Mouse (Mus musculus): ENCODE results near the gene Zfhx2. TPM values are rescaled to one million over a fixed set of nuclear protein-coding genes. Genes with fewer than 3 reads are reported as not detected.

The Zfhx2 gene
- polyA plus RNA-seq, 1 experiment from 2014 or later, result 30.4 TPM

DNA sequence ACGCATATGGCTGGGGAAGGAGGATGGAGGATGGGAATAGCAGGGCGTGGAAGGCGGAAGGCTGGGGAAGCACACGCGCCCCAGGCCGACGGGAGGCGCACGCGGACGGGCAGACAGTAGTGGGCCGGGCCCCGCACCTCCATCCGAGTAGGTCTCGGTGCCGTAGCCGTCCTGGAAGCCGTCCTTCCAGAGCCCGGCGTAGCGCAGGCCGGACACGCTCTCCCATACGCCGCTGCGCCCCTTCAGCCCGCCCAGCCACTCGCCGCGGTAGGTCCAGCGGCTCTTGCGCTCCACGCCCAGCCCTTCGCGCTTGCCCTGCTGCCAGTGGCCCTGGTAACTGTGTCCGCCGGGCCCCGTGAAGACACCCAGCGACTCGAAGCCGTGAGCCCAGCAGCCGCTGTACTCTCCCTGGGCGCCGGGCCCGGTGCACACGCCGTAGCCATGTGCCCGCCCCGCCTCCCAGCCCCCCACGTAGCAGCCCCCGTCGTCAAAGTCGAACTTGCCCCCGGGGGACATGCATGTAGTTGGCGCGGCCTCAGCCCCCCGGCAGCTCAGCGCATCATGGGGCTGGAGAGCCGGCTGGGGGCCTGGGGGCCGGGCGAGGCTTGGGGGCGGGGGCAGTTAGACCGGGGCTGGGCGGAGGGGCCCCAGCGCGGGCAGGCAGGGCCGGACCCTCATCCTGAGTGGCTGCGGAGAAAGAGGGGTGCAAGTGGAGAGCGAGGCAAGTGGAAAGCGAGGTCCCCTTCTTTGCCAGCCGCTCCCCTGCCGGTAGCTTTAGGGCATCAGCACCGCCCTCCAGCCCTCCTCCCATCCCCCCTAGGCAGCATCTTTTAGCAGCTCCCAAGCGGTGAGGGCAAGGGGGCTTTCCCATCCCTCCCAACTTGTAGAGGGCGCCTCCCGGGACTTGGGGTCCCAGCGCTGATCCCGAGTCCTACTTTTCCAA is 22.9 kb upstream of the Zfhx2 start:
- Histone ChIP-seq H3K9ac (peak overlapping the region; percentile 90), H3K36me3 (peaks cover 14% of the 10 kb centered on the region), H3K4me1 (replicated peaks) (peaks cover 68% of the 10 kb centered on the region), H3K27ac (replicated peaks) (peak overlapping the region; percentile 96), H3K4me3 (peak overlapping the region; percentile 82), H3K4me2 (peak overlapping the region; percentile 91), H3K27me3 (peaks cover 35% of the 10 kb centered on the region), H3K9me3 (no peaks in the 10 kb centered on the region)
- ATAC-seq (ENCODE audit: low read depth), result peak; percentile 45
- WGBS, result under 1% methylated on average over 72 of the region's 78 CpGs

DNA sequence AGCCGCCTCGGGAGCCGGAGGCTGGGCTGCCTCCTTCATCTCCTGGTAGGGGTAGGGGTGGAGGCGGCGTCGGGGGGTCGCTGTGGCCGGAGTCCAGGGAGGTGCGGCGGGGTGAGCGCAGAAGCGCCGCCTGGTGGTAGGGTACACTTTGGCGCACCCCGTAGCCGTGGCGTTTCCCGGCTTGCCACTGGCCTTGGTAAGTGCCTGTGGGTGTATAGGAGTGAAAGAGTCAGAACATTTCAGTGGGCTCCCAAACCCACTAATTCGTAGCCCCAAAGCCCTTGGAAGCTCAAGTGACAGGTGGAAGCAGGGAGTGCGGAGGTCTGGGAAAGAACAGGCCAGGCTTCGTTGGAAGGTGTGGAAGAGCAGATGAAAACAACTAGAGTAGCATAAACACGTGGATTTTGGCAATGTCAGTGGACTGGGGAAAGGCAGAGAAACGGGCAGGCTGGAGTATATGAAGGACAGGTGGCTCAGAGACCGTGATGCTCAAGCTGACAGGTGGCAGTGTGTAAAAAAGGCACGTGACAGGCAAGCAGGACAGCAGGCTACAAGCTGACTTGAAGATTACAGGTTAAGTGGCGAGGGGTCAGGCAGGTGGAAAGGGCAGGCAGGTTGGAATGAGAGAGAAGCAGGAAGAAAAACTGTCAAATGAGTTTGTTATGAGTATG is 22.0 kb upstream of the Zfhx2 start:
- Histone ChIP-seq H3K27me3 (peaks cover 35% of the 10 kb centered on the region), H3K4me2 (peak overlapping the region; percentile 91), H3K4me1 (replicated peaks) (peaks cover 77% of the 10 kb centered on the region), H3K27ac (replicated peaks) (peak overlapping the region; percentile 96; the same call in 1 of the 2 replicates), H3K36me3 (peaks cover 14% of the 10 kb centered on the region), H3K9me3 (no peaks in the 10 kb centered on the region), H3K4me3 (peak overlapping the region; percentile 82), H3K9ac (peak overlapping the region; percentile 90)
- no peak for ATAC-seq (ENCODE audit: low read depth)
- 14% methylated on average over 26 of the region's 26 CpGs for whole genome bisulfite sequencing

DNA sequence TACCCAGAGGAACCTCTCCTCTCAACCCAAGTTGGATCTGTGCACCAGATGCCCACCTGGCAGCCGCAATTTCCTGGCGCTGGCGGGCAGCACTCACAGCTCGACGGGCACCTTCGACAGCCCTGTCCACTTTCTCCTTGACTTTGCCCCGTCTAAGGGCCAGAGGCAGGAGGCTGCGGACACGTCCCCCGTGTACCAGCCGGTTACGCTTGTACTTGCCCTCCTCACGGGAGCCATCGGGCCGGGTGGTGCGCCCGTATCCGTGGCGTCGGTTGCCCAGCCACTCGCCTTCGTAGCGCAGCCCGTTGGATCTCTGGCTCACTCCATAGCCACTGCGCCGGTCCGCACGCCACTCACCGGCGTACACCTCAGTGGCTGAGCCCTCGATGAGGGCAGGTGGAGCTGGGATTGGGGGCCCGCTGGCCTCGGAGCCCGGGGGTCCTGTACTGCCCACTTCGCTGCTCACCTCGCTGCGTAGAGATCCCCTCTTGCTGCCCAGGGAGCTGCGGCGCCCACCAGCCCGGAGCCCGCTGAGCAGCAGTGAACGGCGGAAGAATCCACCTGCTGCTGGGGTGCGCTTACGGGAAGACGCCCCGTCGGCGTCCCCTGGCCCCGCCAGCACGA is 21.3 kb upstream of the Zfhx2 start:
- H3K4me1 ChIP-seq (replicated peaks), result peaks cover 84% of the 10 kb centered on the region
- H3K9ac ChIP-seq, result peak overlapping the region; percentile 90; the same call in 1 of the 2 replicates
- H3K36me3 ChIP-seq, result peaks cover 14% of the 10 kb centered on the region
- H3K4me2 ChIP-seq, result peak overlapping the region; percentile 91
- H3K9me3 ChIP-seq, result no peaks in the 10 kb centered on the region
- no peak overlapping the region for H3K27ac ChIP-seq (replicated peaks)
- peak overlapping the region; percentile 82 for H3K4me3 ChIP-seq
- 73% methylated on average over 51 of the region's 51 CpGs for WGBS
- H3K27me3 ChIP-seq, result peaks cover 35% of the 10 kb centered on the region
- ATAC-seq (ENCODE audit: low read depth), result no peak

DNA sequence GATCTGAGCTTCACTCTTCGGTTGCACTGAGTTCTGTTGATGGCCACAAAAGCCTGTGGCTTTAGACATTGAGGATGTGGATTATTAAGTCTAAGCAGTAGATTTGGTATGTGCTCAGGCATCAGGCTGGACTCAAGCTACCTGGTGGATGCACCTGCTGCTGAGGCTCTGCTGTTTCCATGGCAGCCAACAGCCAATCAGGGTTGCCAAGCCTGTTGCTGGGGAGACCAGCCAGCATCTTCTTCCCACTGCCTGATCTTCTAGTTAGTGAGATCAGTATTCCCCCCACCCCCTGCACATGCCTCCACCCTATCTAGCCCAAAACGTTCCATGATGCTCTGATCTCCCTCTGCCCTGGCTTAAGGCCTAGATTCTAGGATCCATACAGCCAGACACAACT is 19.6 kb upstream of the Zfhx2 start:
- 85% methylated on average over 2 of the region's 2 CpGs for WGBS
- Histone ChIP-seq H3K4me1 (replicated peaks) (peaks cover 85% of the 10 kb centered on the region), H3K27me3 (peaks cover 35% of the 10 kb centered on the region)

DNA sequence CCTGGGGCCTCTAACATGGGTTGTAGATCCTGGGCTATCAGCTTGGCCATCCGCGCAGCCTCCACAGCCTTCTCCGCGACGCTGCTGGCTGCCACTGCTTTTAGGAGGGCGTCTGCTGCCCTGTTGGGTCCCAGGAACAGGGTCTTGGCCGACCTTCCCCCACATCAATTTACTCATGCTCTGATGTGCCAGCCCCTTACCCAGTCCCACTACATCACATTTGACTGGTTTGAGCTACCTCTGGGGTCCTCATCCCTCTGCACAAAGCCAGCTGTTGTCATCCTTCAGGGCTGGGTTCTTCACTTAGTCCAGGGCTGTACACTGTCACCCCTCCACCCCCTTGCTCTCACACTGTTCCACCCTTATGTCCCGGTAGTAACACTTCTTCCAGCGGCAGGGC is 18.0 kb upstream of the Zfhx2 start:
- Histone ChIP-seq H3K4me2 (no peak overlapping the region), H3K9me3 (no peaks in the 10 kb centered on the region), H3K27ac (replicated peaks) (no peak overlapping the region), H3K36me3 (peaks cover 14% of the 10 kb centered on the region), H3K4me3 (no peak overlapping the region), H3K4me1 (replicated peaks) (peaks cover 83% of the 10 kb centered on the region), H3K27me3 (peaks cover 30% of the 10 kb centered on the region), H3K9ac (peak overlapping the region; percentile 45; the same call in 1 of the 2 replicates)
- 40% methylated on average over 9 of the region's 9 CpGs for WGBS
- no peak for ATAC-seq (ENCODE audit: low read depth)

More for the DNA sequence above, 19.6 kb upstream of the Zfhx2 start:
- H3K9ac ChIP-seq, result no peak overlapping the region
- H3K27ac ChIP-seq (replicated peaks), result no peak overlapping the region
- H3K9me3 ChIP-seq, result no peaks in the 10 kb centered on the region
- no peak overlapping the region for H3K4me2 ChIP-seq
- peaks cover 14% of the 10 kb centered on the region for H3K36me3 ChIP-seq
- ATAC-seq (ENCODE audit: low read depth), result no peak
- H3K4me3 ChIP-seq, result no peak overlapping the region

DNA sequence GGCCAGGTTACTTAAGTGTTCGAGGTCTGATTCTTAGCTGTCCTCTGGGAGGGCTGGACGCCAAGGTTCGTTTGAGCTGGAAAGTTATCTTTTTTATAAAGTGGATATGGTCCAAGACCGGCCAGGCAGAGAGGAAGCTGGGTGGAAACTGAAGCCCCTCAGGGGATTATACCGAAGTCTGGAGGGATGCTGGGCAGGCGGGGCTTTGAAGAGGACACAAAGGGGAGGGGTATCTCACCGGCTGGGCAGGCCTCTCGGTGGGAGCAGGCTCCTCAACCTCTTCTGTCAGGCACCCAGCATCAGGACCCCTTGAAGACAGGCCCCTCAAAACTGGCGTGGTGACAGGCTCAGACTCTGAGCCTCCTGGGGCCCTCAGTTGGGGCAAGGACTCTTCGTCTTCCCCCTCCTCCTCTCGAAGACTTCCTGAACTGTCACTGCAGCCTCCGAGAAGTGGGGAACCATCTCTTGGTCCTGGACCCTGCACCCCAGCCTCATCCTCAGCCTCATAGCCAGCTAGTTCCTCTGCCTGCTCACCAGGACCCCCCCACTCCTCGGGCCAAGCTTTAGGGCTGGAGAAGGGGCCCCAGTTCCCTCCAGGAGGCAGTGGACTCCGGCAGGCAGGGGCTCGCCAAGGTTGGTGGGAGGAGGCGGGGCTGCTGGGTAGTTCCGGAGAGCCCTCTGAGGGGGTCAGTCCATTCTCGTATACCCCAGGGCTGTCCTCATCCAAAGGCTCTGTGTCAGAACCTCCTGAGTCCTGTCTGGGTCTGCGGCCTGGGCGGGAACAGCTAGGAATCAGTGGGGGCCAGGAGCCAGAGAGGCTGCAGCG is 17.1 kb upstream of the Zfhx2 start:
- Histone ChIP-seq H3K4me2 (peak overlapping the region; percentile 24), H3K9ac (peak overlapping the region; percentile 45), H3K9me3 (no peaks in the 10 kb centered on the region), H3K4me1 (replicated peaks) (peaks cover 77% of the 10 kb centered on the region), H3K4me3 (no peak overlapping the region), H3K27me3 (peaks cover 27% of the 10 kb centered on the region), H3K27ac (replicated peaks) (peak overlapping the region; percentile 61), H3K36me3 (peaks cover 14% of the 10 kb centered on the region)
- ATAC-seq (ENCODE audit: low read depth), result no peak
- WGBS, result 12% methylated on average over 21 of the region's 21 CpGs

DNA sequence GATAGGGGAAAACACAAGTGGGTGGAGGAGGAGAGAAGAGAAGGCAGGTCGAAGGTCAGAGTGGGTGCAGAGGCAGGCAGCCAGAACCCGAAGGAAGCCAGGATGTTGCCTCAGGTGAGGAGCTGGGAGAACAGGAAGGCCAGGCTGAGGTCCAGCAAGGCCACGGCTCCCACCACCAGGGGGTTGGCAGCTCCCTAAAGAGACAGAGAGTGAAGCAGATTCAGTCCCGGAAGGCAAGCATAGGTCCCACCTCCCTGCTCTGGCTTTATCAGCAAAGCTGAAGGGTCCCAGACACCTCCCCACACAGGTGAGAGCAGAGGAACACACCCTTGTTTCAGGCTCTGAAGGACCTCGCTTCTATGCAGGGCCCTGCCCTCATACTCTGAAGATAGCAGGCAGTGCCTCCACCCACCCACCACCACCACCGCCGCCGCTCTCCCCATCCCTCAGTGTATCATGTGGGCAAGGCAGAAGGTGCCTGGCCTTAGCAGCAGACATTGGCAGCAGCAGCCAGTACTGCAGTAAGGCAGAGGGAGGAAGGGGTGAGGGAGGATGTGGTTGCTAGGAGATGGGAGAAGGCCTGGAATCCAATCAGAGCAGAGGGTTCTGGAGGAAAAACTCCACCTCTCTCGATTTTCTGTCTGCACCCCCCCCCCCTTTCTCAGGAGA is 16.2 kb upstream of the Zfhx2 start:
- Histone ChIP-seq H3K9me3 (no peaks in the 10 kb centered on the region), H3K4me1 (replicated peaks) (peaks cover 68% of the 10 kb centered on the region), H3K4me3 (no peak overlapping the region), H3K36me3 (peaks cover 9% of the 10 kb centered on the region), H3K27me3 (peaks cover 18% of the 10 kb centered on the region), H3K27ac (replicated peaks) (peak overlapping the region; percentile 61), H3K9ac (peak overlapping the region; percentile 59), H3K4me2 (peak overlapping the region; percentile 40)
- peak; percentile 64 for ATAC-seq (ENCODE audit: low read depth)
- WGBS, result 33% methylated on average over 9 of the region's 9 CpGs

DNA sequence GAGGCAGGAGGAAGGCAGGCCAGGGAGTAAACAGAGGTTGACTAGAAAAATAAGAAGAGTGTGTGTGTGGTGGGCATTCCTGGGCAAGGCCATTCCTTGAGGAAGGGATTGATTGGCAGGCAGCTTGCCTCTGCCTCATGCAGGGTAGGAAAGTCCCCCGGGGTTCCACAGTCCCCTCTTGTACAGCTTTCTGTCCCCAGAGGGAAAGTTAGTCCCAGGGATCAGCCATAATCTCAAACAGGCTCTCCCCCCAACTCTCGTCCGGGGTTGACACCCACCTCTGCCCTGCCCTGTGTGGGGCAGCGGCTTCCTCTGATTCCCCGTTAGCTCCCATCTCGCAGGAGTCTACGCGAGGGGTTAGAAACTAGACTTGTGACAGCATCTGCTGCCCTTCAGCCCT is 14.9 kb upstream of the Zfhx2 start:
- Histone ChIP-seq H3K9ac (no peak overlapping the region), H3K4me2 (no peak overlapping the region), H3K4me3 (no peak overlapping the region), H3K36me3 (no peaks in the 10 kb centered on the region), H3K27me3 (peaks cover 7% of the 10 kb centered on the region), H3K27ac (replicated peaks) (no peak overlapping the region), H3K4me1 (replicated peaks) (peaks cover 57% of the 10 kb centered on the region), H3K9me3 (no peaks in the 10 kb centered on the region)
- ATAC-seq (ENCODE audit: low read depth), result no peak
- WGBS, result 63% methylated on average over 8 of the region's 8 CpGs

DNA sequence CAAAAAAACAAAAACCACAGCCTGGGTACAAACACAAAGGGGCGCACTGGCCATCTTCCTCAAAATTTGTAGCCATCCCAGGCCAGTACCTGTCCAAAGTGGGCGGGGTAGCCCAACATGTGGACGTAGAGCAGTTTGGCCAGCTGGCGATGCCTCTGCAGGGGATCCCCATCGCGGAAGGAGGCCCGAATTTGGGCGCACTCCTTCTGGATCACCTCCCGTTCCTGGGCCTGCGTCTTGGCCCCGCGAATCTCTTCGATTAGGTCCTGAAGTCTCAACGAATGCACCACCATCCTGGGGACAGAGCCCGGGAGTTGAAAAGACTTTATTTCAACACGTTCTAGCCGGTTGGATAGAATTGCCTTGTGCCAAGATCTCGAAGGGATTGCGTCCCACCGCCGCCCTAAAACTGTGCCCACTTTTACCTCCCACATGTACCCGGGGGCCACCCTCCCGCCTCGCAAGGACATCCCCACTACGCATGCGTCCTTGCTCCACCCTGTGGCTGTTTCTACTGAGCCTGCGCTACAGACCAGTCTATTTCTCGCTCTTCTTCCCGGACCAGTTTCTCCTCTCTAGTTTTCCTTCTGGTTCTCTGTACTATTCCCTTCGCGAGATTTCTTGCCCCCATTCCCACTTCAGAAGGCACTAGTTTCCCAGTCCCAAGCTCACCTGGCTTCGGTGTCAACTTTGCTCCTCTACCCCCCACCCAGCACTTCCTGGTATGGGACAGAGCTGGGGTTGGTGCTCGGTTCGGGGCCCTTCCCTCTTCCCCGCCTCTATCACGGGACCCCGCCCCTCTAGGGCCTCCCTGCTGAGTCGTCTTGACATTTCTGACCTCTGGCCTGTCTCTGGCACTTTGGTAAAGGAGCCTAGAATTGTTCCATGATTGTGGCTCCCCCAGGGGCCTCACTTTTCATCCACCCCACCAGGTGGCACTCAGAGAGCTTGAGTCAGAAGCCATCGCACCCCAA is 14.0 kb upstream of the Zfhx2 start, which contains the start of gene Ap1g2:
TSS of gene Ap1g2 (minus strand) at position 758 of the 974 bp plus-strand sequence.
- Histone ChIP-seq H3K27me3 (no peaks in the 10 kb centered on the region; the same call in none of the 2 replicates), H3K4me1 (replicated peaks) (peaks cover 51% of the 10 kb centered on the region), H3K4me3 (peak within 1 kb of the TSS; percentile 46), H3K27ac (replicated peaks) (peak within 1 kb of the TSS; percentile 68), H3K9me3 (no peaks in the 10 kb centered on the region), H3K9ac (peak within 1 kb of the TSS; percentile 81), H3K4me2 (peak within 1 kb of the TSS; percentile 98), H3K36me3 (no peaks in the 10 kb centered on the region)
- WGBS, result under 1% methylated on average over 39 of the region's 39 CpGs
- peak; percentile 64 for ATAC-seq (ENCODE audit: low read depth)

DNA sequence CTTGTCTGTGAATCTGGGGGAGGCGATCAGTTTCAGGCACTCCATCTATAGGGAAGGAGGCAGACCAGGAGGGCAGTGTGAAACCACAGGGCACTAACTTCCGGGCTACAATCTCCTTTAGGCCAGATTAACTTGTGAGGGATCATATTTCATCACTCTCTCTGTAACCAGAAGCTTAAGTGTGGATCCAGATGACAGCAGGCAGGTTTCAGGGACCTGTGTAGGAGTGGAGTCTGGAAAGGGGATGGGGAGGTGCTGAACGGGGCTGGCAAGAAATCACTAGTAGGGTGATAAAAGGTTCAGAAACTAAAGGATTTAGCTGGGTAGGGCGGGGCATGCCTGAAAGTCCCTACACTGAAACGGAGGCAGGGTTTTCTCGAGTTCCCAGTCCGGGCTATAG is 13.3 kb upstream of the Zfhx2 start:
- 5% methylated on average over 7 of the region's 7 CpGs for WGBS

More for the DNA sequence above, 13.3 kb upstream of the Zfhx2 start:
- Histone ChIP-seq H3K4me1 (replicated peaks) (peaks cover 46% of the 10 kb centered on the region), H3K4me2 (peak overlapping the region; percentile 98), H3K36me3 (no peaks in the 10 kb centered on the region), H3K9ac (peak overlapping the region; percentile 81), H3K4me3 (peak overlapping the region; percentile 46), H3K27ac (replicated peaks) (peak overlapping the region; percentile 68; the same call in 1 of the 2 replicates), H3K27me3 (no peaks in the 10 kb centered on the region; the same call in 1 of the 2 replicates), H3K9me3 (no peaks in the 10 kb centered on the region)
- ATAC-seq (ENCODE audit: low read depth), result no peak
